Mouse (Mus musculus) hindbrain, embryonic 12.5 days (tissue): ENCODE measurements around the gene 4932411N23Rik. TPM values are rescaled to one million over a fixed set of nuclear protein-coding genes. Genes with fewer than 3 reads are reported as not detected.
"Not testable (repeated sequence)": the region's sequence is repeated elsewhere in the genome, so short reads cannot be mapped to it uniquely, and the experiment has no call there.

Experiments used
- ATAC-seq: fragments of 200-750 bp; cut with Nextera tagmentation; 2 replicates; pipeline ENCODE4 v1.8.0; 2017; ENCODE audit warnings: moderate TSS enrichment; ENCODE audit not compliant: low FRiP score
- H3K27ac ChIP-seq: fragments of 300-500 bp; sonication (generic); 2 replicates; pipeline ENCODE4 v1.5.1; 2016; ENCODE audit warnings: mild to moderate bottlenecking
- H3K27me3 ChIP-seq: fragments of 300-500 bp; sonication (generic); 2 replicates; pipeline ENCODE4 v1.6.1; 2016; ENCODE audit warnings: mild to moderate bottlenecking
- H3K36me3 ChIP-seq: fragments of 300-500 bp; sonication (generic); 2 replicates; pipeline ENCODE4 v1.6.1; 2016; ENCODE audit warnings: mild to moderate bottlenecking
- H3K4me1 ChIP-seq: fragments of 300-500 bp; sonication (generic); 2 replicates; pipeline ENCODE4 v1.6.1; 2016
- H3K4me2 ChIP-seq: fragments of 300-500 bp; sonication (generic); replicated peaks from 2 replicates; pipeline ENCODE4 v1.6.1; 2016; ENCODE audit warnings: mild to moderate bottlenecking
- H3K4me3 ChIP-seq: fragments of 300-500 bp; sonication (generic); 2 replicates; pipeline ENCODE4 v1.5.1; 2016; ENCODE audit warnings: mild to moderate bottlenecking
- H3K9ac ChIP-seq: fragments of 300-500 bp; sonication (generic); 2 replicates; pipeline ENCODE4 v1.6.1; 2016; ENCODE audit warnings: mild to moderate bottlenecking, moderate library complexity
- H3K9me3 ChIP-seq: fragments of 300-500 bp; sonication (generic); replicated peaks from 2 replicates; pipeline ENCODE4 v1.6.1; 2016; ENCODE audit warnings: mild to moderate bottlenecking
- WGBS: fragments of 180-500 bp; shearing (Covaris S2); methylation state at CpG from one replicate; pipeline ENCODE4 v1.1.7; 2016; 5-methylcytosine and 5-hydroxymethylcytosine counted together
- polyA plus RNA-seq: library from polyadenylated mRNA; unstranded; fragments of >200 nt; fragmentation: Nextera tagmentation; extraction: Ambion mirVana; gene quantifications from 2 replicates; pipeline ENCODE4 v1.2.1, GENCODE M21; 2016

The 4932411N23Rik gene
- not detected in 2 replicates for polyA plus RNA-seq

DNA sequence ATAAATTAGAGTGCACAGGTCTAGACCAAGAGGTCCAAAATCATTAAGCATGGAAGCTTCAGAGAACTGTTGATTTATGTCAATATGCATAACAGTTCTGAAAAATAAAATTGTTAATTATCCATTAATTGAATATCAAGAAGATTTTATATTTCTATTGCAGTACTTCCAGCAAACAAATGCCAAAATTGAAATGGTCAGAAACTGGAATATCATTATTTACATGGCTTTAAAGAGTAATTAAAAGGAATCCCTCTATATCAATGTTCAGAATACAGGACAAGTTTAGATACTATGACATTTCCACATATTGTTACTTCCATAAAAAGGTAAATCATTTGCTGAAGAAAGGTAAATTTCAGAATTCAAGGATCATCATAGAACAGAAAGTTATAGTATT lies at the start of gene 4932411N23Rik:
TSS of gene 4932411N23Rik (minus strand) at position 101 of the 400 bp plus-strand sequence.
- H3K27ac ChIP-seq: no peak within 1 kb of the TSS

DNA sequence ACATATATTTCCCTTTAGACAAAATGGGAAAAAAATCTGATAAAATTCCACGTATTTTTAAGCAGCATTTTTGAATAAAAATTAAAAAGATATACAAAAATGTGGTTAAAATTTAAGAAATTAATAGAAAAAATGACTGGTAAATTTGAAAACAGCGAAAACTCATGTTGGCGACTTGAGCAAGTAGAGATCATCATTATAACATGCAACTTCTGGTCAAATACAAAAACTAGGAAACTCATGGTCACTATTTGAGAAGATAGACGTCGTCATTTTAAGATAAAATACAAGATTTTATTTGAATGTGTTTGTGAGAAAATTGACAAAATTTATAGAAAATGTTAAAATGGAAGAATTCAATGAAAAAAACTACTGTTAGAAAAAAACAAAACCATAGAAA lies 35.8 kb downstream of the 4932411N23Rik start:
- Histone ChIP-seq H3K4me3 (no peak overlapping the region), H3K27ac (no peak overlapping the region), H3K36me3 (no peaks in the 10 kb centered on the region), H3K4me2 (no peak overlapping the region), H3K4me1 (no peaks in the 10 kb centered on the region), H3K9ac (no peak overlapping the region), H3K9me3 (no peaks in the 10 kb centered on the region), H3K27me3 (no peaks in the 10 kb centered on the region)
- 80% methylated on average over 5 of the region's 5 CpGs for WGBS
- ATAC-seq: no peak

More for the DNA sequence above, at the start of gene 4932411N23Rik:
- Histone ChIP-seq H3K36me3 (no peaks in the 10 kb centered on the region), H3K9me3 (no peaks in the 10 kb centered on the region), H3K27me3 (no peaks in the 10 kb centered on the region), H3K4me1 (no peaks in the 10 kb centered on the region), H3K4me2 (no peak within 1 kb of the TSS), H3K4me3 (no peak within 1 kb of the TSS), H3K9ac (no peak within 1 kb of the TSS)
- no peak for ATAC-seq

DNA sequence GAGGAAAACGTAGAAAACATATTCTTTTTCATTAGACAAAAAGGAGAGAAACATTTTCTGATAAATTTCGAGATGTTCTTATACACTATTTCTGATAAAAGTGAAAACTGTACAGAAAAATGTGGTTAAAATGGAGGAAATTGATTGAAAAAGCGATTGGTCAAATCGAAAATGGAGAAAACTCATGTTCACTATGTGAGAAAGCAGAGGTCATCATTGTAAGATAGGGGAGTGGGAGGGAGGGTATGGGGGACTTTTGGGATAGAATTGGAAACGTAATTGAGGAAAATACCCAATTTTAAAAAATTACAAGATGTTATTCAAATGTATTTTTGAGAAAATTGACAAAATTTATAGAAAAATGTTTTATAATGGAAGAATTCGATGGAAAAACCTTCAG lies 38.0 kb downstream of the 4932411N23Rik start:
- not testable (repeated sequence) for ATAC-seq, H3K4me3 ChIP-seq, H3K27me3 ChIP-seq, H3K4me1 ChIP-seq, H3K36me3 ChIP-seq, H3K9ac ChIP-seq, H3K4me2 ChIP-seq, H3K27ac ChIP-seq, H3K9me3 ChIP-seq
- WGBS: 84% methylated on average over 5 of the region's 6 CpGs

DNA sequence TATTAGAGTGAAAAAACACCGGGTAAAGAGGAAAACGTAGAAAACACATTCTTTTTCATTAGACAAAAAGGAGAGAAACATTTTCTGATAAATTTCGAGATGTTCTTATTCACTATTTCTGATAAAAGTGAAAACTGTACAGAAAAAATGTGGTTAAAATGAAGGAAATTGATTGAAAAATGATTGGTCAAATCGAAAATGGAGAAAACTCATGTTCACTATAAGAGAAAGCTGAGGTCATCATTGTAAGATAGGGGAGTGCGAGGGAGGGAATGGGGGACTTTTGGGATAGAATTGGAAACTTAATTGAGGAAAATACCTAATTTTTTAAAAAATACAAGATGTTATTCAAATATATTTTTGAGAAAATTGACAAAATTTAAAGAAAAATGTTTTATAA lies 40.8 kb downstream of the 4932411N23Rik start:
- 82% methylated on average over 5 of the region's 5 CpGs for WGBS
- ATAC-seq: not testable (repeated sequence)

DNA sequence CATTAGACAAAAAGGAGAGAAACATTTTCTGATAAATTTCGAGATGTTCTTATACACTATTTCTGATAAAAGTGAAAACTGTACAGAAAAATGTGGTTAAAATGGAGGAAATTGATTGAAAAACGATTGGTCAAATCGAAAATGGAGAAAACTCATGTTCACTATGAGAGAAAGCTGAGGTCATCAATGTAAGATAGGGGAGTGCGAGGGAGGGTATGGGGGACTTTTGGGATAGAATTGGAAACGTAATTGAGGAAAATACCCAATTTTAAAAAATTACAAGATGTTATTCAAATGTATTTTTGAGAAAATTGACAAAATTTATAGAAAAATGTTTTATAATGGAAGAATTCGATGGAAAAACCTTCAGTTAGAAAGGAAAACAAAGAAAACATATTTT lies 42.2 kb downstream of the 4932411N23Rik start:
- not testable (repeated sequence) for H3K4me2 ChIP-seq, H3K36me3 ChIP-seq, ATAC-seq, H3K9me3 ChIP-seq, H3K27me3 ChIP-seq, H3K4me1 ChIP-seq, H3K27ac ChIP-seq, H3K4me3 ChIP-seq, H3K9ac ChIP-seq
- 74% methylated on average over 5 of the region's 6 CpGs for WGBS

More for the DNA sequence above, 40.8 kb downstream of the 4932411N23Rik start:
- not testable (repeated sequence) for H3K4me1 ChIP-seq, H3K27ac ChIP-seq, H3K4me3 ChIP-seq, H3K36me3 ChIP-seq, H3K9ac ChIP-seq, H3K27me3 ChIP-seq, H3K9me3 ChIP-seq, H3K4me2 ChIP-seq

Other genes starting within 250 kb of the 4932411N23Rik start
- not detected in 2 replicates for gene Gm382, start 224.1 kb upstream of the 4932411N23Rik start, polyA plus RNA-seq